Mouse (Mus musculus): ENCODE measurements around the gene Atp6v0d1.

Atp6v0d1 gene

DNA sequence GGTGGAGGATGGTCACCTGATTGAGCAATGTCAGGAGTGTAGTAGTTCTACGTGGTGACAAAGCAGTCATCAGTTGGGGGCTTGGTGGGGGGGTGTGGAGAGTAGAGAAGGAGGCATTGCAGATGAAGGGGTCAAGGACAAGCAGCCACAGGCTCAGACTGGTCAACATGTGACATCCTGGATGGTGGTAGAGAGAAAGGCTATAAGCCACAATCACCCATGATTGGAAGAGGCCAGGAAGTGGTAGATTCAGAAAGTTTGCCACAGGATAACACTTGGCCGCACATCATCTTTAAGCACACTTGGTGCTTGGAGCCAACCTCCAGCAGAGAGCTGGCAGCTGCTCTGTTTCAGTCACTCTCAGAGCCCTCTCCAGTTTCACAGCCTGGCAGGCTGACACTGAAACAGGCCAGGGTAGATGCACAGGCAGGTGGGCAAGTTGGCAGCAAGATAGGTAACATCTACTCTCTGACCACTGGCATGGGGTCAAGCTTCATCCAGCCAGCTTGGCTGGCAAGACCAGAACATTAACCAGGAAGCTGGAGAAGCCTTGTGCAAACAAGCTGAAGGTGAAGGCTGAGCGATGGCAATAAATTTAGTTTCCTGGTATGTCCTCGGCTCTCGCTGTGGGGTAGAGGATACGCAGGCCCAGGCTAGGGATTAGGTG lies 28.7 kb downstream of the Atp6v0d1 start:
- no peak for DNase-seq (ENCODE audit: low read depth, low spot score)

DNA sequence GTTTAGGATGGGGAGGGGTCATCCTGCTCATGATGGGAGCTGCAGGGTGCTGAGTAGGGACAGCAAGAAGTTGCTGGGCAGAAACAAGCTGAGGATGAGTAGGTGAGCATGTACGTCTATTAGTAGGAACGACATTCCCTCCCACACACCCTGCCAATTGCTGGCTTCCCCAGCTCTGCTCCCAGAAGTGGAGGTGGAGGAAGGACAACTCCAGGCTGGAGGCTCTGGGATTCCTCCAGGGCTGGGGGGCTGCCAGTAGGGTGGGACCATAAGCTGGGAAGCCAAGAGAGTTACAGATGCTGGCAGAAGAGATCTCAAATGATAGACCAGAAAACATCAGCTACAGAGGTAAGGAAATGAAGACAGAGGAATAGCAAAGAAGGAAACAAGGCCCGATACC lies 29.3 kb downstream of the Atp6v0d1 start:
- DNase-seq (ENCODE audit: low read depth, low spot score) = no peak

GRCm38 (mm10) chr8:105533892-105534329 lies 31.9 kb downstream of the Atp6v0d1 start:
- peak; percentile 41 for DNase-seq (ENCODE audit: low read depth, low spot score)

- DNase-seq (ENCODE audit: low read depth, low spot score) = no peak
Observed at GRCm38 (mm10) chr8:105533439-105533838, 32.4 kb downstream of the Atp6v0d1 start.

- DNase-seq (ENCODE audit: low read depth, low spot score) = no peak
Observed at GRCm38 (mm10) chr8:105531774-105532173, 34.1 kb downstream of the Atp6v0d1 start.

DNA sequence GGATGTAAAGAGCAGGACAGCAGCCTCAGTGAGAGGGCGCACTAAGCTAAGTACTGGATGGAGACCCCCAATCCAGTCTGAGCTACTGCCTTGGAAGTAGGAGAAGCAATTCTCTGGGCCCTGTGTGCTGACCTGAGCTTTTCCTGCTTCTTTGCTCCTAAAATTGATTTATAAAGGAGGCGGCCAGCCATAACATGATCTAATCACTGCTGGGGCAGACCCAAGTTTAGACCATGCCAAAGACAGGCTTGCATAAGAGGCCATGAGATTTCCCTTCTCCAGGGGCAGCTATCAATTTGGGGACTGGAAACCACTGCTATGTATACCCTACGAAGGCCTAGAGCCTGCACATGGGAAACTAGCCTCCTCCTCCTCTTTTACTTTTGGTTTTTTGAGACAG lies 36.6 kb downstream of the Atp6v0d1 start:
- no peak for DNase-seq (ENCODE audit: low read depth, low spot score)

DNA sequence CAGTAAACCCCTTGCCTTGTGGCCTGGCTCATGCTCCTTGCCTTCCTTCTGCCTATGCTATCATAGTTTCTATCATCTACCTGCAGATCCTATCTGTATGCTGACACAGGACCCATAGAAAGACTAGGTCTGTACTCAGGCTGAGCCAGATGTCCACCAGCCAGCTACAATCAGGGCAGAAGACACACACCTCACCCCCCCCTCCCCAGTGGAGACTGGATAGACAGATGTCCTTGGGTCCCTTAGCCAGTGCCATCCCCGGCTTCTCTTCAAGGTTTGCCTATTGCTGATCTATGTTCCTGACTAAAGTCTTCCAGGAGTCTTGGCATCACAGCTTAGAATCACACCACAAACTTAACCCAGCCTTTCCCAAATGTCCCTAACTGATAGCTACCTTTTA lies 37.6 kb downstream of the Atp6v0d1 start:
- no peak for DNase-seq (ENCODE audit: low read depth, low spot score)

DNA sequence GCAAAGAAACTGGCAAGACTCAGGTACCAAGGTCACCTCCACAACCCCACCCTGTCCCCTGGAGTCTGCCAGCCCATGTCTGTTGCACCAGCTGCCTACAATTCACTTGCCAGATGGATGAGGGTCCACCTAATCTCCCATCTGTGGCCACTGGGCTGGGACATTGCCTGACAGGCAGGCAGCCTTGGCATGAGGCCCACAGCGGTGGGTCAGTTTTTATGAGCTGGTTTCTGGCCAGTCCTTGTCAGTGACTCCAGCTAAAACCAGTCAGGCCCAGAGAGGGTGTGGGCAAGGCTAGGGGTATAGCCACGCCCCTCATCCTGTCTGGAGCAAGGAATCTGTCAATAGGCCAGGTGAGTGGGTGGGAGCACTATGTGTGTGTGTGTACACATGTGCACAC lies 38.7 kb downstream of the Atp6v0d1 start:
- DNase-seq (ENCODE audit: low read depth, low spot score) = no peak

DNA sequence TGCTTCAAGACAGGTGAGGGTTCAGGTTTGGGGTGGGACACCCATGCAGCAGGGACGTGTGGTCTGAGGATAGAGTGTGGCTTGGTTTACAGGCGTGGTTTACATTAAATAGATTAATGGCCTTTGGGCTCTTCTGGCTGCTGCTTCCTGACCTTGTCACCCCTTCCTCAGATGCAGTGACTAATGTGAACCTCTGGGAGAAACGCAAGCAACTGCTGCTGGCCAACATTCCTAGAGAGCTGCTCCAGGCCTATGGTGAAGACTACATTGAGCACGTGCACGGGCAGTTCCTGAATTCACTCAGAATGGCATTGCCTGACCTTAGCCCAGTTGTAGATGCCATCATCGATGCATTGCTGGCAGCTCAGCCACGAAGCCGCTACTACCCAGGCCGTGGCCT lies 43.0 kb downstream of the Atp6v0d1 start:
- DNase-seq (ENCODE audit: low read depth, low spot score) = no peak

- DNase-seq (ENCODE audit: low read depth, low spot score) = no peak
Observed at GRCm38 (mm10) chr8:105521995-105522769, 43.7 kb downstream of the Atp6v0d1 start.

- no peak for DNase-seq (ENCODE audit: low read depth, low spot score)
Observed at GRCm38 (mm10) chr8:105521061-105521460, 44.8 kb downstream of the Atp6v0d1 start.

DNA sequence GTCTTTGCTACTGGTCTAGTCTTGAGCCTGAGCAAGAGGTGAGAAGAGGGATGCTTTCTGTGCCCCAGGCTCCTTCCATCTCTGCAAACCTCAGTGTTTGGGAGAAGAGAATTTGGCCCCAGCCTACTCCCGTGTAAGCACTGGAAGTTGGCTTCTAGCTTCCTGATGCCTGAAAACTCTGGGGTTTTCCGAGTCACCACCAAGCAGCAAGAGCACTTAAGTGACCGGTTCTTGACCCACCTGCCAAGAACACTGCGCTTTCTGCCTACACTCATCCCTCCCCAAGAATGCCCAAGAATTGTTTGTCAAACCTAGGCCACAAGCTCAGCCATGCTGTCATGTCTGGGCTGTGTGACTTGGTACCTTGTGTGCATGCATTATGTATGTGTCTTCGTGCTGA lies 45.3 kb downstream of the Atp6v0d1 start:
- no peak for DNase-seq (ENCODE audit: low read depth, low spot score)

DNA sequence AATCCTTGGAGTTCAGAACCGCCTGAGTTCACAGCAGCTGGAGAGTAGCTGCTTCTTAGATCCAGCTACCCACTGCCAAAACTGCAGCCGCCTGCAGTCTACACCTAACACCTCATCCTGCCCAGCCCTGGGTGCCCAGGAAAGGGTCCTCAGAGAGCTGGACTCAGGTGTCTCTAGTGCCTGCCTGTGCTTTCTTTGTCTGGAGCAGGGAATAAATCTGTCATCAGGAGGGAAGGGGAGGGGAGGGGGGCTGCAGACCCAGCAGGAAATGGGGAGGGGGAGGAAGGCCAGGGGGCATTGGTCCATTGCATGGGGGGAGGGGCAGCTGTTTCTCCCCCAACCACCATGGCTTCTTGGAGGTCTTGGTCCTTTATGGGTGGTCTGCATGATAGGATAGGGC lies 46.3 kb downstream of the Atp6v0d1 start:
- no peak for DNase-seq (ENCODE audit: low read depth, low spot score)

DNA sequence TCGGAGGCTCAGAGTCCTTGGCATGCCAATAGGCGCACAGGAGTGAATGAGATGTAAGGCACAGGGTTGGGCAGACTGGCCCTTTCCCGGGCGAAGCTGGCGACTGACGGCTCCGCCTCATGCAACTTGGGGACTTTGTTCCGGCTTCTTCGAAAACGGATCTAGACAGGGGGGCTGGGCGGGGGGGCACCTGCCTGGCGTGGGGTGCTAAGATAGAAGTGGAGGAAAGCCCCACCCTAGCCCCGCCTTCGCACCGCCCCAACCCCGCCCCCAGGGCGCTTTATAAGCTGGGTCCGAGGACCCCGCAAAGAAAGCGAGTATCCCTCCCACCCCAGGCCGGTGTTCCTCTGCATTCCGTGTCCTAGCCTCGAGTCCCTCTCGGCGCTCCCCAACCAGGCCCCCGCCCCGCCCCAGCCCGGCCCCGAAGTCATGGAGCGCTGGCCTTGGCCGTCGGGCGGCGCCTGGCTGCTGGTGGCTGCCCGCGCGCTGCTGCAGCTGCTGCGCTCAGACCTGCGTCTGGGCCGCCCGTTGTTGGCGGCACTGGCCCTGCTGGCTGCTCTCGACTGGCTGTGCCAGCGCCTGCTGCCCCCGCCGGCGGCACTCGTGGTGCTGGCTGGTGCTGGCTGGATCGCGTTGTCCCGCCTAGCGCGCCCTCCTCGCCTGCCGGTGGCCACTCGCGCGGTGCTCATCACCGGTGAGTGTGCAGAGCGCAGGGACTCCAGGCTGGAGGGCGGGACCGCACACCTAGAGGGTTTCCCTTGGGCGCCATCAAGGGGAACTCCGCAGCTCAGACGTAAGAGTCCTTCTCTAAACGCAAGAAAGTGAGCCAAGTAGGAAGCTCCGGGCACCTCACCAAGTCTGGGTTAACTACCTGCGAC lies 47.2 kb downstream of the Atp6v0d1 start, which contains the start of gene Hsd11b2:
Gene Hsd11b2, plus strand, starts transcription at position 320 of the 878 bp plus-strand sequence.
- no peak for DNase-seq (ENCODE audit: low read depth, low spot score)

DNA sequence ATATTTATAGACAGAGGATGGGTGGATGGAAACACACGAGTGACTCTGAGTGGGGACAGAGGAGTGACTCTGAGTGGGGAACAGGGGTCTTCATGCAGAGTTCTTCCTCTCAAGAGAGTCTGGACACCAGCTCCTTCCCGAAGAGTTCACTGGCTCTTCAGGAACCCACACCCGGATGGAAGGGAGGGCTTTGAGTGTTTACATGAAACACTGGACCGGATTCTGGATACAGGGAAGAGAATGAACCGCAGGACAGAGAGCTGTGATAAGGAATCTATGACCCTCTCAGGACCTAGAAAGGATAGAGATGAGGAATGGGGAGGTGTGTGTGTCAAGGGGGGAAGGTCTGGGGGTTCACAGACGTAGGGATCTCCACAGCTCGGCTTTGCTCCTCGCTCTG lies 48.5 kb downstream of the Atp6v0d1 start:
- no peak for DNase-seq (ENCODE audit: low read depth, low spot score)

GRCm38 (mm10) chr8:105516018-105516645 lies 49.7 kb downstream of the Atp6v0d1 start:
- peak; percentile 49 for DNase-seq (ENCODE audit: low read depth, low spot score)

GRCm38 (mm10) chr8:105514656-105515055 lies 51.2 kb downstream of the Atp6v0d1 start:
- no peak for DNase-seq (ENCODE audit: low read depth, low spot score)

DNA sequence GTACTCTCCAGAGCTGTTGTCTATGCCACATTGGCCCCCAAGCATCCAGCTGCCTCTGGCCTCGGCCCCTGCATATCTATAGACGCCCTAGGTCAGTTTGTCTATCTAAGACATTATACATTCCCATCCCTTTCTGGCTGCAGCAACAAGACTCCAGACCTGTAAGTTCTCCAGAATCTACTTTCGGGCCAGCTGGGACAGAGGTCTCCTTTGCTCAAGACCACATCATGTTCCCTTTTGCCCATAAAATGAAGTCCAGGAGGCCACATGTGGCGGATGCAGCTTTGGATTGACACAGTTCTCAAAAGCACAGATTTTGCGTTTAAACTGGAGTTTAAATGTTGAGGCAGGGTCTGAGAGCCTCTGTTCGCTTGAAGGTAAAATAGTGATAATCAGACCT lies 51.7 kb downstream of the Atp6v0d1 start:
- no peak for DNase-seq (ENCODE audit: low read depth, low spot score)

DNA sequence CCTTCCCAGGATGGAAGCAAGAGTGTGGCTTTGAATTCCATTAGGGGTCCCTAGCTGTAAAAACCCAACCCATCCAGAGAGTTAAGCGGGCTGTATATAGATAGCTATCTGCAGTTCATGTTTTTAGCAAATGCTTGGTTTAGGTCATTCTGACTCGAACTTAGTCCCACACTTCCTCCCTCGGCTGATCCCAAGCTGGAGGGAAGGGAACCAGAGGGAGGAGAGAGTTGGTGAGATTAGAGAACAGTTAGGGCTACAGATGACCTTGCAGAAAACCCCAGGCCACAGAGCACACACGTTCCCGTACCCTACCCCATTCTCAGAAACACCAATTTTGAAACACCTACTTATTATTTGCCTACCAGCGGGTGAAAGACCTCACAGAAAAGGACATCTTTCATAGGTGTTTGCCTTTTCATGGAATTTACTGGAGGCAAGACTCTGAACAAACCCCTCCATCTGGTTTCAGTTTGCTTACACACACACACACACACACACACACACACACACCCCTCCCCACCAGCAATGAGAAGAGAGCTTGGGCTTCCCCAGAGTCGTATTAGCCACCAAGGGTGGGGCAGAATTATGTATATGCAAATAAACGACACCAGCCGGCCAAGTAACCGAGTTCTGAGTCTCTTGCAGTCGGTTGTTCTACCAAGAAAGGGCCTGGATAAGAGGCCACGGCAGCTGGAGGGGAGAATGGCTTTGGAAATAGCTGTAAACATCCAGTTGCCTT lies 55.7 kb downstream of the Atp6v0d1 start:
- no peak for DNase-seq (ENCODE audit: low read depth, low spot score)

GRCm38 (mm10) chr8:105508758-105509157 lies 57.1 kb downstream of the Atp6v0d1 start:
- no peak for DNase-seq (ENCODE audit: low read depth, low spot score)

- no peak for DNase-seq (ENCODE audit: low read depth, low spot score)
Observed at GRCm38 (mm10) chr8:105506977-105507376, 58.9 kb downstream of the Atp6v0d1 start.

Data from retina, adult 2 months (tissue).